Mouse (Mus musculus) Patski (cell line): ENCODE data around the gene Spef1. TPM values are rescaled to one million over a fixed set of nuclear protein-coding genes. Genes with fewer than 3 reads are reported as not detected.

Experiments
- ATAC-seq: fragments of 100-300 bp; one replicate; pipeline ENCODE4 v1.8.0; 2021
- CTCF ChIA-PET: fragments of 350-600 bp; sonication (Branson Sonifier 250); formaldehyde crosslinking; loops from one replicate; lab custom pipeline; 2022; ENCODE audit warnings: inconsistent platforms; lab: Charles Lee
- POLR2A ChIA-PET: fragments of 350-600 bp; sonication (Branson Sonifier 250); formaldehyde crosslinking; loops from one replicate; lab custom pipeline; 2022; ENCODE audit warnings: antibody characterized with exemption, inconsistent platforms; lab: Charles Lee
- DNase-seq: peaks from one replicate; pipeline ENCODE4 v3.0.0-alpha.2; 2011; ENCODE audit warnings: low read depth, low spot score
- H3K27me3 ChIP-seq: fragments of 371-371 bp; one replicate; pipeline ENCODE4 v1.5.1; 2021
- CTCF ChIP-seq: fragments of 100-300 bp; IDR thresholded peaks from one replicate; pipeline ENCODE4 v1.5.1; 2021
- in situ Hi-C: fragments of 300-500 bp; cut with MboI; formaldehyde crosslinking; loops from 3 replicates; pipeline ENCODE4 v1.11.1; 2018; ENCODE audit warnings: low pct_unique_long_range_greater_than_20kb, mixed read lengths
- polyA plus RNA-seq: library from polyadenylated mRNA; unstranded; gene quantifications from one replicate; pipeline ENCODE4 v1.2.3, GENCODE M21; 2021

The Spef1 gene
- polyA plus RNA-seq, 1 experiment from 2014 or later = 9.4 TPM

GRCm38 (mm10) chr2:131208356-131208755 is 21.3 kb upstream of the Spef1 start:
- H3K27me3 ChIP-seq = no peaks in the 10 kb centered on the region
- DNase-seq (no peak), ATAC-seq (no peak)
- CTCF ChIA-PET = interaction anchor here (2.1 kb wide), 1 partner anchor 8 kb away, joined by 8 read pairs; no protein-coding TSS in a partner anchor
- in situ Hi-C loops = no loop called here
- no peak for TF ChIP-seq CTCF
- POLR2A ChIA-PET = no interaction called here

DNA sequence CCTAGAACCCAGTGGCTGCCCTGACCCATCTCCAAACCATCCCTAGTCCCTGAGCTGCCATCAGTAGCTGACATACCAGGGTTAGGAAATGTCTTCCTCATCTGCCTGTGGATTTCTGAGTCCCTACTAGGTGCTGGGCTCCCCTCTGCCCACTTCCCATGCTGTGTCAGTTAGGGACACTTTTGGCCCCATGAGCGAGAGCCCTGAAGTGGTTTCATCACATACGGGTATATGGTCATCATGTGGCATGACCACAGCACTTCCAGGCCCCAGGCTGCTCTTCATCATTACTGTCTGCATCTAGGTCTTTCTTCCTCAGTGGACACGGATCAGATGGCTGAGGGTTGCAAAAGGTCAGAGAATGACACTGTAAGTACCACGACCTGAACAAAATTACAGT is 19.7 kb upstream of the Spef1 start, which contains the start of gene Ap5s1:
TSS of gene Ap5s1 (plus strand) at position 301 of the 400 bp plus-strand sequence.
- TF ChIP-seq CTCF = no peak
- no peaks in the 10 kb centered on the region for H3K27me3 ChIP-seq
- DNase-seq (no peak), ATAC-seq (no peak)
- ChIA-PET CTCF (interaction anchor here (0.8 to 1.5 kb wide), 2 partner anchors 9 to 15 kb away, joined by 3 to 4 read pairs; no protein-coding TSS in a partner anchor), POLR2A (no interaction called here)
- in situ Hi-C loops = no loop called here

- POLR2A ChIA-PET = no interaction called here
These were observed 18.6 kb upstream of the Spef1 start for GRCm38 (mm10) chr2:131205521-131206182.

DNA sequence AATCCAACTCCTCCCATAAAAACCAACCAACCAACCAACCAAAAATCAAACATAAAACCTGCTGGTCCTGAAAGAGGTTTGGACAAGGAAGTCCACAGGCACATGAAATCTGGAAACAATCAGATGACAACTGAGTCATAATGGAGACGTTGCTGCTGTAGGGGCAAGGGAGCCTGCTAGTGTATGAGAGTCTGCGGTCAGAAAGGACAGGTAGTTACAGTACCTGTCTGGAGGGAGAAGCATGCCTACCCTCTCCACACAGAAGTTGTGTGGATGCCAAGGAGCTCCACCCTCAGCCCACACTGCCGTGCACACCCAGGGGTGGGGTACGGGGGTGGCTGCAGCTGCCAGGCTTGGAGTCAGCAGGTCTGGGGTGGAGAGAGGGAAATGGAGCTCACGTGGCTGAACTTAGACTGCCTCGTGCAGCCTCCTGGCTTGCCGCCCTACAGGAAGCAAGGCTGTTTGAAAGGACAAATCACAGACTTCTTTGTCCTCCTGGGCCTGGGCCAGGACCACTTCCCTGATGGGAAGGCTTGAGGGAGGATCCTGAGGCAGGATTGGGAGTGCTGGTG is 17.4 kb upstream of the Spef1 start:
- in situ Hi-C loops = no loop called here
- CTCF ChIA-PET = interaction anchor here (1.2 kb wide), 2 partner anchors 12 to 110 kb away, joined by 3 read pairs; no protein-coding TSS in a partner anchor
- ATAC-seq (peak; percentile 52), DNase-seq (no peak)
- POLR2A ChIA-PET = interaction anchor here (0.8 kb wide), 1 partner anchor 28 kb away, joined by 3 read pairs; no protein-coding TSS in a partner anchor
- H3K27me3 ChIP-seq = no peaks in the 10 kb centered on the region
- TF ChIP-seq CTCF = no peak

More at GRCm38 (mm10) chr2:131205521-131206182, 18.6 kb upstream of the Spef1 start:
- no peak for DNase-seq
- CTCF ChIA-PET = interaction anchor here (1.2 to 1.5 kb wide), 2 partner anchors 16 to 112 kb away, joined by 3 to 4 read pairs; no protein-coding TSS in a partner anchor
- H3K27me3 ChIP-seq = no peaks in the 10 kb centered on the region
- in situ Hi-C loops = no loop called here
- no peak for ATAC-seq
- TF ChIP-seq CTCF = no peak

DNA sequence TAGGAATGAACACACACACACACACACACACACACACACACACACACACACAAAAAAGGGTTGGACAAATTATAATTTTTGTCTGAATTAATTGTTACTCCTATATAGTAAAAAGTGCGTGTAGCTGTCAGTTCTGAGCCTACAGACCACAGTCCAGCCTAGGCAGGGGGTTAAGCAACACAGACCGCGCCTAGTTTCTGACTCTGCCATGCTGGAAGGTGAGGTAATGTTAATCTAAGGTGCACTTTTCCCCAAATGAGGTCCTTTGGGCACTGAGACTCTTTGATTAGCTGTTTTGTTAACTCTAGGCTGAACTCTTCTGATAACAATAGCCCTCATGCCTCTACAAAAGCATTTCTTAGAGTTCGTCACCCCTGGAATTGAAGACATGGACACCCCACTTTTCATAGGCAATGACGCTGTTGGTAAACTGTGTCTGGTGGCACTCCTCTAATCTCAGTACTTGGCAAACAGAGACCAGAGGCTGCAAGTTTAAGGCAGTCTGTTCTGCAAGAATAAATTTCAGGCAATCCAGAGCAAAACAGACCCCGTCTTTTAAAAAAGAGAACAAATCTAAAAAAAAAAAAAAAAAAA is 16.8 kb upstream of the Spef1 start:
- in situ Hi-C loops = no loop called here
- TF ChIP-seq CTCF = no peak
- DNase-seq = no peak
- ChIA-PET CTCF (interaction anchor here (0.8 to 1.2 kb wide), 3 partner anchors 12 to 29 kb away, joined by 3 read pairs; no protein-coding TSS in a partner anchor), POLR2A (interaction anchor here (0.8 kb wide), 1 partner anchor 29 kb away, joined by 3 read pairs; no protein-coding TSS in a partner anchor)
- no peak for ATAC-seq
- H3K27me3 ChIP-seq = no peaks in the 10 kb centered on the region

- DNase-seq = no peak
- CTCF ChIA-PET = interaction anchor here (1.2 to 3.1 kb wide), 3 partner anchors 8 to 14 kb away, joined by 3 to 11 read pairs (median 8); partner anchors contain the start of genes Cdc25b and Spef1
These were observed 14.2 kb upstream of the Spef1 start for GRCm38 (mm10) chr2:131201262-131201661.

DNA sequence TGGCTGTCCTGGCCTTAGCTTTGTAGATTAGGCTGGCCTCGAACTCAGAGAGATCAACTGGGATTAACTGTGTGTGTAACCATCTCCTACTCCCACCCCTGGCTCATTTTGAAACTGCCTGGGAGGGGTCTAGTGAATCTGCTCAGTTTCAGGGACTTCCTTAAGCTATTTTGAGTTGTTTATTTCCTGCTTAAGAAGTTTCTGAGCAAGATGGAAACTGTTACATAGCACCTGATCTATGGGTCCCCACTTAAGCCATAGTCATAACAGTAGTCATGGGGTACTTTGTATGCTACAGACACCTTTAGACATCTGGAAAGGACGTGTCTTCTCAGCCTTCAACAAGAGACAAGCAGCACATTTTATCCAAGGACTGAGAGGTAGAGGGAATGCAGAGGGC is 13.6 kb upstream of the Spef1 start:
- ChIA-PET POLR2A (no interaction called here), CTCF (interaction anchor here (1.2 to 3.1 kb wide), 3 partner anchors 9 to 13 kb away, joined by 3 to 11 read pairs (median 8); partner anchors contain the start of genes Cdc25b and Spef1)
- no peaks in the 10 kb centered on the region for H3K27me3 ChIP-seq
- no peak for ATAC-seq
- in situ Hi-C loops = no loop called here
- DNase-seq = no peak
- no peak for TF ChIP-seq CTCF

More at GRCm38 (mm10) chr2:131201262-131201661, 14.2 kb upstream of the Spef1 start:
- ATAC-seq = no peak
- H3K27me3 ChIP-seq = no peaks in the 10 kb centered on the region
- in situ Hi-C loops = no loop called here
- POLR2A ChIA-PET = no interaction called here
- no peak for TF ChIP-seq CTCF

GRCm38 (mm10) chr2:131196606-131197316 is 9.7 kb upstream of the Spef1 start:
- DNase-seq (no peak), ATAC-seq (no peak)
- in situ Hi-C loops = no loop called here
- ChIA-PET POLR2A (interaction anchor here (1.0 kb wide), 1 partner anchor 13 kb away, joined by 3 read pairs; no protein-coding TSS in a partner anchor), CTCF (interaction anchor here (0.8 kb wide), 1 partner anchor 14 kb away, joined by 3 read pairs; no protein-coding TSS in a partner anchor)
- TF ChIP-seq CTCF = no peak
- H3K27me3 ChIP-seq = no peaks in the 10 kb centered on the region

DNA sequence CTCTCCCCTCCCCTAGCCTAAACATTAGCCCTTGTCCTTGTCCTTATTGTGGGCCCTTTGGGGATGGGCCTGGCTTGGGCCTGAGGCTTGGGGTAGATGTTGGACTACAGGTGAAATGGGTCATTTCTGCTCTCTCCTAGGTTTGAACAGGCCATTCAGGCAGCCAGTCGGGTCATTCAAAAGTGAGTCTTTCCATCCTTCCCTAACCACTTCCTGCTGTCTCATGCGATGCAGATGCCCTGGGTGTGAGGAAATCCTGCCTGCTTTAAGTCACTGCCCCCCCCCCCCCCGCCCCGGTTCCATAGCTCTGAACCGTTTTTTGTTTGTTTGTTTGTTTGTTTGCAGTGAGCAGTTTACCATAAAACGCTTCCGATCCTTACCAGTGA is 3.9 kb upstream of the Spef1 start:
- CTCF ChIA-PET = no interaction called here
- in situ Hi-C loops = no loop called here
- no peak for ATAC-seq
- no peaks in the 10 kb centered on the region for H3K27me3 ChIP-seq
- no peak for DNase-seq
- no peak for TF ChIP-seq CTCF
- POLR2A ChIA-PET = interaction anchor here (1.6 kb wide), 1 partner anchor 12 kb away, joined by 4 read pairs; no protein-coding TSS in a partner anchor
